In genomic region chr2:149899615-149900014, GRCm38 (mm10) we compare ENCODE assay signal across 25 mouse cellular contexts.
"Had no signal": no experiment of that assay in that cellular context is flagged by ENCODE, and none has a peak within 500 bp of the region (broad histone marks: within the 10 kb centered on the region; RNA-seq: fewer than 3 reads in every experiment).

No protein-coding gene starts in this region.

- H3K27me3 ChIP-seq: heart, embryonic 12.5 days; hindbrain, embryonic 12.5 days; intestine, embryonic 15.5 days; kidney, embryonic 15.5 days; limb, embryonic 13.5 days; limb, embryonic 15.5 days; liver, embryonic 12.5 days had no signal

- H3K9ac ChIP-seq: heart, embryonic 12.5 days; hindbrain, embryonic 12.5 days; intestine, embryonic 15.5 days; kidney, embryonic 15.5 days; limb, embryonic 13.5 days; limb, embryonic 15.5 days; liver, embryonic 12.5 days; liver, embryonic 14.5 days had no signal

- ATAC-seq: forebrain, embryonic 16.5 days; inflammation-experienced regulatory T-cells, adult 6 months; intestine, embryonic 15.5 days; liver, embryonic 12.5 days had no signal

- H3K36me3 ChIP-seq: heart, embryonic 10.5 days; heart, embryonic 12.5 days; hindbrain, embryonic 12.5 days; intestine, embryonic 15.5 days; kidney, embryonic 15.5 days; limb, embryonic 13.5 days; limb, embryonic 15.5 days; liver, embryonic 12.5 days had no signal

- H3K4me2 ChIP-seq: heart, embryonic 12.5 days; hindbrain, embryonic 12.5 days; intestine, embryonic 15.5 days; kidney, embryonic 15.5 days; limb, embryonic 13.5 days; limb, embryonic 15.5 days; liver, embryonic 12.5 days had no signal

- H3K4me1 ChIP-seq: heart, embryonic 10.5 days; heart, embryonic 12.5 days; hindbrain, embryonic 12.5 days; intestine, embryonic 15.5 days; kidney, embryonic 15.5 days; limb, embryonic 13.5 days; limb, embryonic 15.5 days; liver, embryonic 12.5 days had no signal

- H3K27ac ChIP-seq: gastrocnemius, adult 2 months; heart, embryonic 10.5 days; hindbrain, embryonic 12.5 days; intestine, embryonic 15.5 days; kidney, embryonic 15.5 days; kidney, postnatal 0 days; limb, embryonic 13.5 days; limb, embryonic 15.5 days; liver, embryonic 12.5 days; liver, embryonic 14.5 days had no signal

- H3K4me3 ChIP-seq: gastrocnemius, adult 2 months; heart, embryonic 10.5 days; heart, embryonic 12.5 days; hindbrain, embryonic 12.5 days; intestine, embryonic 15.5 days; kidney, embryonic 15.5 days; limb, embryonic 13.5 days; limb, embryonic 15.5 days; liver, embryonic 12.5 days had no signal

- DNase-seq: gastrocnemius, adult 2 months; gastrocnemius, postnatal 10 days; gastrocnemius, postnatal 25 days; heart, postnatal 10 days; heart, postnatal 4 days; kidney, adult 11 months; kidney, adult 2 months; kidney, adult 9 months; kidney, postnatal 14 days; kidney, postnatal 36 days; layer of hippocampus, adult 9-11 months; layer of hippocampus, postnatal 36 days; left cerebral cortex, postnatal 4 days had no signal

- H3K9me3 ChIP-seq: heart, embryonic 10.5 days; heart, embryonic 12.5 days; hindbrain, embryonic 12.5 days; intestine, embryonic 15.5 days; kidney, embryonic 15.5 days; limb, embryonic 13.5 days; limb, embryonic 15.5 days; liver, embryonic 12.5 days had no signal
